Mouse (Mus musculus) embryonic facial prominence, embryonic 14.5 days (tissue): ENCODE measurements around the gene Vps13d. TPM values are rescaled to one million over a fixed set of nuclear protein-coding genes. Genes with fewer than 3 reads are reported as not detected.
A peak's percentile ranks its signal among the peaks of the same experiment; 100 is the strongest.

Experiments used
- ATAC-seq: fragments of 200-750 bp; cut with Nextera tagmentation; 2 replicates; pipeline ENCODE4 v1.8.0; 2017; ENCODE audit warnings: low read depth, moderate number of reproducible peaks, moderate TSS enrichment
- DNase-seq: peaks from one replicate; pipeline ENCODE4 v3.0.0-alpha.2; 2015; ENCODE audit warnings: low spot score
- H3K27ac ChIP-seq: fragments of 300-500 bp; sonication (generic); replicated peaks from 2 replicates; pipeline ENCODE4 v1.5.1; 2014; ENCODE audit warnings: low read depth, mild to moderate bottlenecking, low read length, moderate library complexity
- H3K27me3 ChIP-seq: fragments of 300-500 bp; sonication (generic); replicated peaks from 2 replicates; pipeline ENCODE4 v1.6.1; 2014; ENCODE audit warnings: low read length; ENCODE audit not compliant: control insufficient read depth, insufficient read depth
- H3K36me3 ChIP-seq: fragments of 300-500 bp; sonication (generic); 2 replicates; pipeline ENCODE4 v1.6.1; 2014; ENCODE audit warnings: low read length, mixed read lengths; ENCODE audit not compliant: control insufficient read depth, insufficient read depth
- H3K4me1 ChIP-seq: fragments of 300-500 bp; sonication (generic); 2 replicates; pipeline ENCODE4 v1.6.1; 2014; ENCODE audit warnings: antibody characterized with exemption, low read length; ENCODE audit not compliant: control insufficient read depth, insufficient read depth
- H3K4me2 ChIP-seq: fragments of 300-500 bp; sonication (generic); 2 replicates; pipeline ENCODE4 v1.6.1; 2014; ENCODE audit warnings: low read depth, mild to moderate bottlenecking, low read length, moderate library complexity, mixed read lengths
- H3K4me3 ChIP-seq: fragments of 300-500 bp; sonication (generic); 2 replicates; pipeline ENCODE4 v1.5.1; 2014; ENCODE audit warnings: low read depth, mild to moderate bottlenecking, low read length
- H3K9ac ChIP-seq: fragments of 300-500 bp; sonication (generic); 2 replicates; pipeline ENCODE4 v1.6.1; 2014; ENCODE audit warnings: low read depth, mild to moderate bottlenecking, low read length, moderate library complexity, mixed read lengths
- H3K9me3 ChIP-seq: fragments of 300-500 bp; sonication (generic); 2 replicates; pipeline ENCODE4 v1.6.1; 2016; ENCODE audit warnings: low read length; ENCODE audit not compliant: control insufficient read depth
- WGBS: fragments of 180-500 bp; shearing (Covaris S2); extraction: QIAGEN DNeasy Blood & Tissue Kit; methylation state at CpG from one replicate; pipeline ENCODE4 v1.1.7; 2014; 5-methylcytosine and 5-hydroxymethylcytosine counted together
- polyA plus RNA-seq: library from polyadenylated mRNA; unstranded; fragments of >200 nt; fragmentation: Nextera tagmentation; extraction: Ambion mirVana; gene quantifications from 2 replicates; pipeline ENCODE4 v1.2.1, GENCODE M21; 2014

Gene Vps13d
- polyA plus RNA-seq, 1 experiment from 2014 or later = 14.5 TPM

GRCm38 (mm10) chr4:144974458-144974857, 220.3 kb downstream of the Vps13d start:
- Histone ChIP-seq H3K27ac (no peak overlapping the region), H3K4me2 (no peak overlapping the region), H3K9ac (no peak overlapping the region), H3K27me3 (no peaks in the 10 kb centered on the region), H3K36me3 (peaks cover 9% of the 10 kb centered on the region; the same call in 1 of the 2 replicates), H3K9me3 (no peaks in the 10 kb centered on the region), H3K4me3 (no peak overlapping the region), H3K4me1 (no peaks in the 10 kb centered on the region)
- WGBS = 73% methylated on average over 3 of the region's 3 CpGs
- DNase-seq (no peak), ATAC-seq (no peak)

GRCm38 (mm10) chr4:144972948-144973720, 221.7 kb downstream of the Vps13d start:
- Histone ChIP-seq H3K27ac (0 out of 2 replicates have a peak overlapping the region, but pooled peaks have one; percentile 11), H3K9ac (no peak overlapping the region), H3K4me3 (no peak overlapping the region), H3K36me3 (peaks cover 9% of the 10 kb centered on the region; the same call in 1 of the 2 replicates), H3K4me1 (no peaks in the 10 kb centered on the region), H3K27me3 (no peaks in the 10 kb centered on the region), H3K9me3 (no peaks in the 10 kb centered on the region), H3K4me2 (no peak overlapping the region)
- 72% methylated on average over 6 of the region's 6 CpGs for WGBS
- ATAC-seq (no peak), DNase-seq (peak; percentile 53)

- H3K27me3 ChIP-seq = no peaks in the 10 kb centered on the region
- peaks cover 3% of the 10 kb centered on the region; the same call in 1 of the 2 replicates for H3K36me3 ChIP-seq
- no peaks in the 10 kb centered on the region for H3K9me3 ChIP-seq
- H3K9ac ChIP-seq = no peak overlapping the region
- WGBS = 64% methylated on average over 2 of the region's 2 CpGs
- no peak overlapping the region for H3K4me3 ChIP-seq
- no peak overlapping the region for H3K4me2 ChIP-seq
- ATAC-seq = no peak
- H3K4me1 ChIP-seq = no peaks in the 10 kb centered on the region
- no peak for DNase-seq
- H3K27ac ChIP-seq = no peak overlapping the region
These were observed 223.8 kb downstream of the Vps13d start for GRCm38 (mm10) chr4:144971048-144971447.

- no peak for ATAC-seq
These were observed 225.8 kb downstream of the Vps13d start for GRCm38 (mm10) chr4:144969030-144969429.

GRCm38 (mm10) chr4:144968371-144968770, 226.4 kb downstream of the Vps13d start:
- H3K4me2 ChIP-seq = no peak overlapping the region
- no peak for ATAC-seq
- 88% methylated on average over 3 of the region's 3 CpGs for WGBS

More at GRCm38 (mm10) chr4:144969030-144969429, 225.8 kb downstream of the Vps13d start:
- no peak for DNase-seq
- Histone ChIP-seq H3K27ac (no peak overlapping the region), H3K4me3 (no peak overlapping the region), H3K4me1 (no peaks in the 10 kb centered on the region), H3K4me2 (no peak overlapping the region), H3K27me3 (no peaks in the 10 kb centered on the region), H3K9me3 (no peaks in the 10 kb centered on the region), H3K36me3 (no peaks in the 10 kb centered on the region; the same call in 1 of the 2 replicates), H3K9ac (no peak overlapping the region)
- 67% methylated on average over 6 of the region's 6 CpGs for WGBS

GRCm38 (mm10) chr4:144965255-144965654, 229.6 kb downstream of the Vps13d start:
- Histone ChIP-seq H3K9me3 (no peaks in the 10 kb centered on the region), H3K9ac (no peak overlapping the region), H3K27me3 (no peaks in the 10 kb centered on the region), H3K4me1 (no peaks in the 10 kb centered on the region), H3K4me3 (no peak overlapping the region), H3K27ac (no peak overlapping the region), H3K4me2 (no peak overlapping the region), H3K36me3 (no peaks in the 10 kb centered on the region; the same call in 1 of the 2 replicates)
- 71% methylated on average over 2 of the region's 2 CpGs for WGBS
- ATAC-seq (no peak), DNase-seq (no peak)

More at GRCm38 (mm10) chr4:144968371-144968770, 226.4 kb downstream of the Vps13d start:
- no peaks in the 10 kb centered on the region for H3K27me3 ChIP-seq
- H3K36me3 ChIP-seq = no peaks in the 10 kb centered on the region; the same call in 1 of the 2 replicates
- no peak overlapping the region for H3K9ac ChIP-seq
- H3K4me3 ChIP-seq = no peak overlapping the region
- H3K9me3 ChIP-seq = no peaks in the 10 kb centered on the region
- no peak overlapping the region for H3K27ac ChIP-seq
- DNase-seq = no peak
- H3K4me1 ChIP-seq = no peaks in the 10 kb centered on the region

GRCm38 (mm10) chr4:144961696-144962095, 233.1 kb downstream of the Vps13d start:
- Histone ChIP-seq H3K9me3 (no peaks in the 10 kb centered on the region), H3K36me3 (no peaks in the 10 kb centered on the region), H3K9ac (no peak overlapping the region), H3K4me3 (no peak overlapping the region), H3K27me3 (no peaks in the 10 kb centered on the region), H3K27ac (no peak overlapping the region), H3K4me1 (no peaks in the 10 kb centered on the region), H3K4me2 (no peak overlapping the region)
- 80% methylated on average over 3 of the region's 3 CpGs for WGBS
- ATAC-seq (no peak), DNase-seq (no peak)

GRCm38 (mm10) chr4:144961232-144961631, 233.6 kb downstream of the Vps13d start:
- WGBS = 90% methylated on average over 4 of the region's 4 CpGs
- Histone ChIP-seq H3K4me3 (no peak overlapping the region), H3K27ac (no peak overlapping the region), H3K27me3 (no peaks in the 10 kb centered on the region), H3K36me3 (no peaks in the 10 kb centered on the region), H3K9ac (no peak overlapping the region), H3K9me3 (no peaks in the 10 kb centered on the region), H3K4me1 (no peaks in the 10 kb centered on the region), H3K4me2 (no peak overlapping the region)
- DNase-seq = peak; percentile 27
- ATAC-seq = peak; percentile 41; the same call in 1 of the 2 replicates
